Mouse (Mus musculus) heart, adult 2 months (tissue): ENCODE measurements around the gene Cd96.

Source experiments
- EP300 ChIP-seq: fragments of 200-500 bp; IDR thresholded peaks from 2 replicates; pipeline ENCODE4 v1.6.1; 2011; ENCODE audit warnings: low read depth, low read length, control low read depth; ENCODE audit not compliant: insufficient read depth
- POLR2A ChIP-seq: fragments of 200-500 bp; IDR thresholded peaks from 2 replicates; pipeline ENCODE4 v1.6.1; 2011; ENCODE audit warnings: mild to moderate bottlenecking, low read depth, low read length, control low read depth; ENCODE audit not compliant: insufficient read depth

DNA sequence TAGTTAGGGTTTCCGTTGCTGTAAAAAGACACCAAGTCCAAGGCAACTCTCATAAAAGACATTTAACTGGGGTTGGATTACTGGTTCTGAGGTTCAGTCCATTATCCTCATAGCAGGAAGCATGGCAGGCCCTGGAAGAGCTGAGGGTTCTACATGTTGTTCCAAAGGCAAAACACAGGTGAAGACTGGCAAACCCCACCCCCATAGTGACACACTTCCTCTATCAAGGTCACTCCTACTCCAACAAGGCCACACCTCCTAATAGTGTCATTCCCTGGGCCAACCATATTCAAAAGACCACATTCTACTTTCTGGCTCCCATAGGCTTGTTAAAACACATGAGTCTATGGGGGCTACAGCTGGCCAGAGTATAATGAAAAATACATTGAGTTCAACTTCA is 108.4 kb downstream of the Cd96 start:
- TF ChIP-seq POLR2A (no peak), EP300 (no peak)
